Mouse (Mus musculus): ENCODE results near the gene Icam1. TPM values are rescaled to one million over a fixed set of nuclear protein-coding genes. Genes with fewer than 3 reads are reported as not detected.
"Not testable (repeated sequence)": the region's sequence is repeated elsewhere in the genome, so short reads cannot be mapped to it uniquely, and the experiment has no call there.

Gene Icam1
- total RNA-seq, 2 experiments from 2014 or later: 2.6 to 2.8 TPM

DNA sequence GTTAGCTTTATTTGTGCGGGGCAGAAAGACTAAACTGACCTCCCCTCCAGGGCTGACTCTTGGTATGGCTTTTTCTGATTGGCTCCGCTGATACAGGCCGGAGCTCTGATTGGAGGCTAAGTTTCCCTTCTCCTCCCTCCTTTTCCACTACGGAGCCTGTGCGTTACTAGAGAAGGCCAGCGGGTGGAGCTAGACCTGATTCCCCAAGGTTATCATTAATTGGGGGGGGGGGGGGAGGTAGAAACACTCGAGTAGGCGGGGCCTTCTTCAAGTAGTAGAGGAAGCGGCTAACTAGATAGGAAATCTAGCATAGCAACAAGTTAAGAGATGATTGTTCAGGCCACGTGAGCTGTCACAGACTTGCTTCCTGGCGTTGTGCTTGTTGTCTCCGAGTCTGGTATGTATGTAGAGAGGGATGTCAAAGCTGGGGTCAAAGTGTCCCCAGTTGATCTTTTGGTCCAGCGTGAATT is 15.0 kb downstream of the Icam1 start:
- peak; percentile 83 to 89 for DNase-seq (ENCODE audit: low spot score in 2 of 2)
- TF ChIP-seq CTCF (conservative IDR thresholded peaks at IDR 0.05): peak; percentile 73
- peak overlapping the region; percentile 84 for H3K4me3 ChIP-seq
- H3K27ac ChIP-seq: peak overlapping the region; percentile 98

DNA sequence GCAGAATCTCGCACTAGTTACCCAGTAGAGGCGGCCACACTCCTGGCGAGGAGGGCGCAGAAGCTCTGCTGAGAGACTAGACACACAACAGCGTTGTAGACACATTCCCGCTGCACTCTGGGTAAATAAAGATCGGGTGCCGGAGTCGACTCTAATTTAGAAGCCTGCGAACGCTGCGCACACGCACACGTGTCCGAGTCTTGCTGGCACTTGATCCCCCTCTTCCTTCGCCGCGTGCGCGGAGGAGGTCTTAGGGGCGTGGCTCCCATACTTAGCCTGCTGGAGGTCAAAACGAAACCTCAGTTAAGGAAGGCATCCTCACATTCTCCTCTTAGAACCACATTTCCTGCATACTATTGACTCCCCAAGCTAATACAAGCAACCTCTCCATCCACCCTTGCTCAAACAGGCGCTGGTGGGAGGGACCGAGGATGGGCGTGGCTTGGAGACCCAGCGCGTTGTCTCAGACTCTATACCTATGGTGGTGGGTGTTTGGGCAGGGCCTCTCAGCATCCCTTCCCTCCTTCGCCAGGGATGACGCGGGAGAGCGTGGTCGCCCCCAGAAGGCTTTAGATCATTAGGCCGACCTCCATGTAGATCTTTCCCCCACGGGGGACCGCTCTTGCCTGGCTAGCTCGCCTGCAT is 15.6 kb downstream of the Icam1 start:
- Histone ChIP-seq H3K4me3 (peak overlapping the region; percentile 84), H3K27ac (peak overlapping the region; percentile 98)
- no peak for TF ChIP-seq CTCF (conservative IDR thresholded peaks at IDR 0.05)
- peak; percentile 70 to 84 for DNase-seq (ENCODE audit: low spot score in 2 of 2)

DNA sequence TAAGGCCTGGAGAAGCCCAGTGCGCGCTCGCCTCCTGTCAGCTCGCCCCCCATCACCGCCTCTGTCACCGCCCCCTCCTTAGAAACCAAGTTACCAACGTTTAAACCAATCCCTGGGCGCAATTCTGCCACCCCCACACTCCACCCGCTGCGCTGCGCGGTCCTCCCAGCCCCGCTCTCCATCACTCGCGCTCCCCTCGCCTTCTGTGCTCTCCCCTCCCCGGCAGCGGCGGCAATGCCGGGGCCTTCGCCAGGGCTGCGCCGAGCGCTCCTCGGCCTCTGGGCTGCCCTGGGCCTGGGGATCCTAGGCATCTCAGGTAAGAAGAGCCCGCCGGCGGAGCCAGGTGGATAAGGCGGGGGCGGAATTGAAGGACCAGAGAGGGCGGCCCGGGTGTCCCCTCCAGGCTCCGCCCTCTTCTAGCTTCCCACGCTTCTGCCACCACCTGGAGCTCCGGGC is 16.1 kb downstream of the Icam1 start, which contains the start of gene Icam5:
Gene Icam5, plus strand, starts transcription at position 178 of the 456 bp plus-strand sequence.
- Histone ChIP-seq H3K27ac (peak within 1 kb of the TSS; percentile 98), H3K4me3 (peak within 1 kb of the TSS; percentile 84)
- no peak for TF ChIP-seq CTCF (conservative IDR thresholded peaks at IDR 0.05)
- peak; percentile 88 to 92 for DNase-seq (ENCODE audit: low spot score in 2 of 2)

GRCm38 (mm10) chr9:21032491-21032890 is 16.7 kb downstream of the Icam1 start:
- H3K27ac ChIP-seq: peak overlapping the region; percentile 98
- no peak for TF ChIP-seq CTCF (conservative IDR thresholded peaks at IDR 0.05)
- DNase-seq (ENCODE audit: low spot score in 2 of 2): no peak
- H3K4me3 ChIP-seq: peak overlapping the region; percentile 84

- DNase-seq (ENCODE audit: low spot score in 2 of 2): peak; percentile 73 to 74
- peak overlapping the region; percentile 98 for H3K27ac ChIP-seq
- peak overlapping the region; percentile 84 for H3K4me3 ChIP-seq
- TF ChIP-seq CTCF (conservative IDR thresholded peaks at IDR 0.05): no peak
Observed at GRCm38 (mm10) chr9:21033136-21033535, 17.4 kb downstream of the Icam1 start.

GRCm38 (mm10) chr9:21034481-21035085 is 18.8 kb downstream of the Icam1 start:
- peak in 1 of 2 experiments; percentile 41 for DNase-seq (ENCODE audit: low spot score in 2 of 2)
- H3K4me3 ChIP-seq: peak overlapping the region; percentile 34
- H3K27ac ChIP-seq: peak overlapping the region; percentile 87
- no peak for TF ChIP-seq CTCF (conservative IDR thresholded peaks at IDR 0.05)

GRCm38 (mm10) chr9:21035586-21035985 is 19.8 kb downstream of the Icam1 start:
- no peak for TF ChIP-seq CTCF (conservative IDR thresholded peaks at IDR 0.05)
- DNase-seq (ENCODE audit: low spot score in 2 of 2): no peak
- Histone ChIP-seq H3K27ac (peak overlapping the region; percentile 87), H3K4me3 (peak overlapping the region; percentile 34)

DNA sequence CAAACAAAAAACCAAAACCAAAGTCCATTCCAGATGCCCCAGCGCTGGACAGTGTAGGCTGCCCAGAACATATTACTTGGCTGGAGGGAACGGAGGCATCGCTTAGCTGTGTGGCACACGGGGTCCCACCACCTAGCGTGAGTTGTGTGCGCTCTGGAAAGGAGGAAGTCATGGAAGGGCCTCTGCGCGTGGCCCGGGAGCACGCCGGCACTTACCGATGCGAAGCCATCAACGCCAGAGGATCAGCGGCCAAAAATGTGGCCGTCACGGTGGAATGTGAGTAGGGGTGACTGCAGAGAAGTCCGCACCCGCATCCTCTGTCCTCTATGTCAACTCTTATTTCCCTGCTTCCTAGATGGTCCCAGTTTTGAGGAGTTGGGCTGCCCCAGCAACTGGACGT is 20.4 kb downstream of the Icam1 start:
- no peak for TF ChIP-seq CTCF (conservative IDR thresholded peaks at IDR 0.05)
- peak overlapping the region; percentile 87 for H3K27ac ChIP-seq
- H3K4me3 ChIP-seq: peak overlapping the region; percentile 34
- no peak for DNase-seq (ENCODE audit: low spot score in 2 of 2)

GRCm38 (mm10) chr9:21036666-21037065 is 20.9 kb downstream of the Icam1 start:
- peak overlapping the region; percentile 87 for H3K27ac ChIP-seq
- no peak for TF ChIP-seq CTCF (conservative IDR thresholded peaks at IDR 0.05)
- H3K4me3 ChIP-seq: peak overlapping the region; percentile 34
- no peak for DNase-seq (ENCODE audit: low spot score in 2 of 2)

DNA sequence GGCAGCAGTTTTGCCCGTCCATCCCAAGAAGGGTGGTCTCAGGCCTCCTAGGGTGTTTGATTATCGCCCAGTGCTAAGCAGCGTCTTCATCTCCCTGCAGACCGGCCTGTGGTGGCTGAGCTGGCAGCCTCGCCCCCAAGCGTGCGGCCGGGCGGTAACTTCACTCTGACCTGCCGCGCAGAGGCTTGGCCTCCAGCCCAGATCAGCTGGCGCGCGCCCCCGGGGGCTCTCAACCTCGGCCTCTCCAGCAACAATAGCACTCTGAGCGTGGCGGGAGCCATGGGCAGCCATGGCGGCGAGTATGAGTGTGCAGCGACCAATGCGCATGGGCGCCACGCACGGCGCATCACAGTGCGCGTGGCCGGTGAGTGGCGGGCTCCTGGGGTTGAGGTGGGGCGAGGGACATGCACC is 21.7 kb downstream of the Icam1 start:
- peak overlapping the region; percentile 87 for H3K27ac ChIP-seq

GRCm38 (mm10) chr9:21039779-21040178 is 24.0 kb downstream of the Icam1 start:
- no peak for TF ChIP-seq CTCF (conservative IDR thresholded peaks at IDR 0.05)
- Histone ChIP-seq H3K4me3 (no peak overlapping the region), H3K27ac (peak overlapping the region; percentile 79)
- no peak for DNase-seq (ENCODE audit: low spot score in 2 of 2)

More for the DNA sequence above, 21.7 kb downstream of the Icam1 start:
- peak in 1 of 2 experiments; percentile 39 for DNase-seq (ENCODE audit: low spot score in 2 of 2)
- TF ChIP-seq CTCF (conservative IDR thresholded peaks at IDR 0.05): no peak
- peak overlapping the region; percentile 34 for H3K4me3 ChIP-seq

GRCm38 (mm10) chr9:21041308-21041707 is 25.5 kb downstream of the Icam1 start:
- H3K4me3 ChIP-seq: no peak overlapping the region
- H3K27ac ChIP-seq: peak overlapping the region; percentile 89
- DNase-seq (ENCODE audit: low spot score in 2 of 2): peak; percentile 73 to 91
- no peak for TF ChIP-seq CTCF (conservative IDR thresholded peaks at IDR 0.05)

GRCm38 (mm10) chr9:21043563-21043962 is 27.8 kb downstream of the Icam1 start:
- TF ChIP-seq CTCF (conservative IDR thresholded peaks at IDR 0.05): no peak
- H3K4me3 ChIP-seq: no peak overlapping the region
- H3K27ac ChIP-seq: no peak overlapping the region
- no peak for DNase-seq (ENCODE audit: low spot score in 2 of 2)

DNA sequence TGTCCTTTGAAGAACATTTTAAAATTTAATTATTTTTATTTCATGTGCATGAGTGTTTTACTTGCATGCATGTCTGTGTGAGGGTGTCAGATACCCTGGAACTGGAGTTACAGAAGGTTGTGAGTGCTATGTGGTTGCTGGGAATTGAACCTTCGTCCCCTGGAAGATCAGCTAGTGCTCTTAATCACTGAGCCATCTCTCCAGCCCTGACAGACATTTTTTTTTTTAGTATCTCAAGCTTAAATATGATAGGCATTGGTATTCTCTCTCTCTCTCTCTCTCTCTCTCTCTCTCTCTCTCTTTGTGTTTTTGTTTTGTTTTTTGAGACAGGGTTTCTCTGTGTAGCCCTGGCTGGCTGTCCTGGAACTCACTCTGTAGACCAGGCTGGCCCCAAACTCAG is 29.0 kb downstream of the Icam1 start:
- H3K27ac ChIP-seq; DNase-seq (ENCODE audit: low spot score in 2 of 2); H3K4me3 ChIP-seq: not testable (repeated sequence)
